Comparison of ENCODE assay signal across 6 mouse cellular contexts in the genomic region with DNA sequence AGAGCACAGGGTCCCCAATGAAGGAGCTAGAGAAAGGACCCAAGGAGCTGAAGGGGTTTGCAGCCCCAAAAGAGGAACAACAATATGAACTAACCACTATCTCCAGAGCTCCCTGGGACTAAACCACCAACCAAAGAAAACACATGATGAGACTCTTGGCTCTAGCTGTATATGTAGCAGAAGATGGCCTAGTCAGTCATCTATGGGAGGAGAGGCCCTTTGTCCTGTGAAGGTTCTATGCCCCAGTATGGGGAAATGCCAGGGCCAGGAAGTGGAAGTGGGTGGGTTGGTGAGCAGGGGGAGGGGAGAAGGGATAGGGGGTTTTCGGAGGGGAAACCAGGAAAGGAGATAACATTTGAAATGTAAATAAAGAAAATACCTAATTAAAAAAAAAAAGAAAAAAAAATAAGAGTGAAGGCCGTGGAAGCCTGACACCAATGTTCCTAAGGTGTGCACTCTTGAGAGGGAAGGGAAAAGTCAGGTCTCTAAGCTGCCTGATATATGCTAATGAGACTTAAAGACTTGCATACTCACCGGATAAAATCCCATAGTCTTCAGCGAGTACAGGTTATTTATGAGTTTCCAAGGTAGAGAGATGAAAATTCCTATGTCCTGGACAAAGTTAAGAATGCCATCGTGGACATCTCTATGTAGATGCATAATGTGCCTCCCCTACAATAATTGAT.
DNase-seq lines count a peak whose midpoint lies in the region; TF ChIP-seq lines count a peak whose summit lies in the region.
"Not testable (repeated sequence)": the region's sequence is repeated elsewhere in the genome, so short reads cannot be mapped to it uniquely, and the experiment has no call there.

No protein-coding gene starts in this region.

- not testable (repeated sequence) for TF ChIP-seq RAD21 in MEL (IDR thresholded peaks at IDR 0.05; ENCODE audit: low read depth, low read length)

- not testable (repeated sequence) for TF ChIP-seq POLR2A in MEL (IDR thresholded peaks at IDR 0.05; ENCODE audit: control insufficient read depth in 1 of 2, insufficient read depth in 1 of 2, low read depth in 1 of 2, low read length in 2 of 2, poor library complexity in 1 of 2)

- DNase-seq in CD4-positive helper T cell, adult 2 months (ENCODE audit: low read depth, low spot score), result peak; percentile 49
- peak; percentile 66 for DNase-seq in MEL (ENCODE audit: low read depth, low spot score)
- DNase-seq in heart, adult 11 months, result peak; percentile 87
- DNase-seq in natural killer cell, adult 2 months (ENCODE audit: low spot score in 2 of 2), result peak; percentile 37 to 41
- DNase-seq in thymus, postnatal 14 days, result peak; percentile 43

- not testable (repeated sequence) for H3K9me3 ChIP-seq in MEL (replicated peaks; ENCODE audit: insufficient read depth, low read length)

- 44% methylated on average over 5 of the region's 5 CpGs for WGBS in macrophage (ENCODE audit: missing documents)

- TF ChIP-seq CTCF in MEL (IDR thresholded peaks at IDR 0.05 in 2 of 3, conservative IDR thresholded peaks at IDR 0.05 in 1 of 3; ENCODE audit: control insufficient read depth in 1 of 3, insufficient read depth in 1 of 3, low read depth in 2 of 3, low read length in 3 of 3, poor library complexity in 1 of 3, severe bottlenecking in 1 of 3), result not testable (repeated sequence)

- H3K27ac ChIP-seq in MEL (ENCODE audit: control insufficient read depth, low read depth, low read length) (peak overlapping the region; percentile 69; the same call in 1 of the 2 replicates), macrophage (peak overlapping the region; percentile 8; the same call in 1 of the 2 replicates)

- not testable (repeated sequence) for H3K9ac ChIP-seq in MEL (ENCODE audit: control insufficient read depth, low read depth, low read length, poor library complexity, severe bottlenecking)

- H3K27me3 ChIP-seq in MEL (ENCODE audit: control insufficient read depth in 1 of 2, insufficient read depth in 2 of 2, low read length in 2 of 2), result not testable (repeated sequence)

- 0 out of 4 replicates have a peak, but pooled peaks of 1 of the 2 experiments have one; percentile 8 for TF ChIP-seq EP300 in MEL (IDR thresholded peaks at IDR 0.05; ENCODE audit: low read depth in 1 of 2, low read length in 2 of 2)

- H3K79me2 ChIP-seq in MEL (ENCODE audit: control insufficient read depth, insufficient read depth, low read length, poor library complexity), result not testable (repeated sequence)
- peaks cover 98% of the 10 kb centered on the region for H3K79me2 ChIP-seq in macrophage (ENCODE audit: inconsistent target)

- H3K36me3 ChIP-seq in MEL (ENCODE audit: control insufficient read depth in 1 of 2, insufficient read depth in 2 of 2, low read length in 2 of 2), result peaks cover 0 to 13% of the 10 kb centered on the region in 2 experiments; a peak in 2 of 4 replicates
- H3K36me3 ChIP-seq in macrophage (ENCODE audit: inconsistent target), result not testable (repeated sequence)

- H3K4me3 ChIP-seq in MEL (ENCODE audit: control insufficient read depth in 1 of 2, insufficient read depth in 1 of 2, low read depth in 2 of 2, low read length in 2 of 2); macrophage (ENCODE audit: inconsistent target): not testable (repeated sequence)

- H3K4me1 ChIP-seq in MEL (ENCODE audit: control insufficient read depth in 1 of 2, insufficient read depth in 2 of 2, low read length in 2 of 2), result peaks cover 11 to 14% of the 10 kb centered on the region in 2 experiments

TF ChIP-seq in MEL, 35 proteins besides CTCF, POLR2A, EP300 and RAD21:
- TF ChIP-seq ZNF384 (IDR thresholded peaks at IDR 0.05; ENCODE audit: low read depth, low read length), result peak; percentile 22; the same call in 1 of the 2 replicates
